Mouse (Mus musculus): ENCODE results near the gene Lce3f. TPM values are rescaled to one million over a fixed set of nuclear protein-coding genes. Genes with fewer than 3 reads are reported as not detected.

Gene Lce3f
- not detected for total RNA-seq (2021)
- long read RNA-seq, experiment 1 = 0 reads
- long read RNA-seq, experiment 2 = 0 reads

- no peak for DNase-seq
Observed at GRCm38 (mm10) chr3:92991926-92992325, at the start of gene Lce3f. TSS of gene Lce3f (plus strand) at chr3:92992226.

DNA sequence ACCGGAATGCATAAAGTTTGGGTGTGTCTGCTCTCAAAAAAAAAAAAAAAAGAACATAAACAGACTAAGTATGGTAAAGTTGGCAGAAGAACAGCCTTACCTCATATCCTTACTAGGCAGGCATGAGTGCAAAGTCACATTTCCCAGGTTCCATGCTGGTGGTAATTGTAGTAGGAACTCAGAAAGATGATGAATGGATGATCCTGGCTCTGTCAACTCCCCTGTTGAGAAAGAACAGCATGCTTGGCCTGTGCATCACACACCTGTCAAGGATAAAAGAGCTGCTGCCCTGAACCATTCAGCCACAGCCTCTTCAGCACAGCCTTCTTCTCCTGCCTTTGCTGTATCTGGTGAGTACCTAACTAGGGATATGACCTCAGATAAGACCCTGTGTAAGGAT, 47.8 kb upstream of the Lce3f start, which contains the start of gene Lce3c:
Lce3c (plus strand) TSS at position 301 of the 400 bp plus-strand sequence.
- no peak for DNase-seq

GRCm38 (mm10) chr3:92957090-92957489, 34.9 kb upstream of the Lce3f start, which contains the start of gene Lce3d:
TSS of gene Lce3d (plus strand) at chr3:92957390.
- no peak for DNase-seq

DNA sequence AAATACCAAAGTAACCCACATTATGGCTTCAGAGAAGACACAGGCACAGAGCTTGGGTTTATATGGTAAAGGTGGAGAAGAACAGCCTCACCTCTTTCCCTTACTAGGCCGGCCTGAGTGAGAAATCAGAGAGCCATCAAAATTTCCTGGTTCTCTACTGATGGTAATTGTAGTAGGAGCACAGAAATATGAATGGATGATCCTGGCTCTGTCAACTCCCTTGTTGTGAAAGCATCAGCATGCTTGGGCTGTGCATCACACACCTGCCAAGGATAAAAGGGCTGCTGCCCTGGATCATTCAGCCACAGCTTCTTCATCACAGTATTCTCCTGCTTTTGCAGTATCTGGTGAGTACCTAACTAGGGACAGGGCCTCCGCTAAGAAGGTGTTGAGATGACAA, 25.3 kb upstream of the Lce3f start, which contains the start of gene Lce3e:
Lce3e (plus strand) TSS at position 301 of the 400 bp plus-strand sequence.
- DNase-seq = no peak

GRCm38 (mm10) chr3:92978484-92978883, 13.5 kb upstream of the Lce3f start:
- no peak for DNase-seq

GRCm38 (mm10) chr3:92998691-92999090, 6.7 kb downstream of the Lce3f start:
- DNase-seq = peak; percentile 81

- no peak for DNase-seq
Observed at GRCm38 (mm10) chr3:93000621-93001020, 8.6 kb downstream of the Lce3f start.

DNA sequence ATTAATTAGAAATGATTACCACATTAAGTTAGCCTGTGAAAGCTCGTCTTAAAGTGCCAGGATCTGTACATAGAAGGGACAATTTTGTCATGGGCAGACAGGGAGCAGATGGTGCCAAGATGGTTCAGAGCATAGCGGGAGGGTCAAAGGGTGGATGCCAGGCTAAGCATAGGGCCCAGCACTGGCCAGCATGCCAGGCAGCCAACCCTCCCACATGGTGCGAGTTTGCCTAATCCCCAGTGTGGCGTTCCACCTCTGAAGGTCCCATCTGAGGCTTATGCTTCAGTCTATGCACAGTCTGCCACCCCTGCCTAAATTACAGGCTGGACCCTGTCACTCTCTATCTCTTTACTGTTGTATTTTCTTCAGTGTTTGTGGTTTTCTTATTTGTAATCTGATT, 10.8 kb downstream of the Lce3f start:
- no peak for DNase-seq

- DNase-seq = peak; percentile 18
Observed at GRCm38 (mm10) chr3:93014378-93014801, 22.4 kb downstream of the Lce3f start.

DNA sequence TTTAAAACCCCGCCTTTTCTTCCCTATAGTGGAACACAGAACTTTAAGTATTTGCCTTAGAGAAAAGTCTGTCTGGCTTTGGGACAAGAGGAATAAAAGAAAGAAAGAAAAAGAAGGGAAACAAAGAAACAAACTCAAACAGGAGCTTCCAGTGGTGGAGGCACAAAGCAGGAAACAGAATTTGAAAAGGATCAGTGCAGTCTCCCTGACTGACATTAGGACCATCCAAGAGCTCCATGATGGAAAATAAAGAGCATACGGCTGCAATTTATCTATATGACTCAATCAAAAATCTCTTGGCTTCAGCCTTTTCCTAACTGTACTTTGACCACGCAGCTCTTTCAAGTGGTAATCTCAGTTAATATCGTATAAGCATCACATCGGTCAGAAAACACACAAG, 22.8 kb downstream of the Lce3f start:
- no peak for DNase-seq

DNA sequence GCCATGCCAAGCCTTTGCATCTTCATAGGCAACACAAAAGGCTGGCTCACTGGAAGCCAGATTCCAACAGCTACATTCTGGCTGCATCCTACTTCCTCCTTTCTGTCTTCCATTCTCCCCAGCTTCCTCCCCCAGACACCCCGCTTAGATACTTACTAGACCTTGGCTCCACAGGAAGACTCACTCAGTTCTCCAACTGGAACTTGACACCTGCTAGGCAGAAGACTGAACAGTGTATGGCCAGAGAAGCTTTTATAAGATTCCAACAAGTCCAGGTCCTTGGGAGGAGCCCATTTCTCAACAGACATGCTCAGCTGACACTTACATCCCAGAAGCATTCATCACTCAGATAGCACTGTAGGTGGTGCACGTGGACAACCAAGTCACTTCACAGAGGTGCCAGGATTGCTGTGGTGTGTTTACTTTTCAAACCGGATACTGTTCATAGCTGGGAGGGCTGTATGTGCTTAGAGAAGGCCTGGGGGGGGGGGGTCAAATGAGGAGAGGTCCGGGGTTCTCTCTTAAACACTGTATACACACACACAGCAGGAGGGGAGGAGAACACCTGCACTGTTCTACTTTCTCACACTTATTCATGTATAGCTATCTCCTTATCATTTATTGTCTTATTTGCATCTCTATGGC, 23.6 kb downstream of the Lce3f start, which contains the start of gene Crct1:
Crct1 (minus strand) TSS at position 228 of the 645 bp plus-strand sequence.
- no peak for DNase-seq

DNA sequence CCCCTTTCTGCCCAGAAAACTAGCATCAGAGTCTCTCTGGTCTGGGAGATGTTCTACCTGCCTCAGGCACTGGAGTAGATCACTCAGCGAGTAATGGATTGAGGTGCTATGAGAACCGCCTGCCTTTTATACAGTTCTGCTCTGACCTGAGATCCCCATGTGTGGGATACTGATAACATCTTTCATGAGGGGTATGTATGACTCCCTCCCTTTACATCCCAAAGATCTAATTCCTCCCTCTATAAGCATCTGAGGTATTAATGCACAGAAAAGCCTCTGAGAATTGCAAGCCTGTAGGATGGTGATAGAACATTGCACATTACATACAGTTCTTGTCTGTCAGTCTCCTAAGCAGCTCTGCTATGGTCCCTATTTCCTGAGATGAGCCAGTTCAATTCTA, 26.9 kb downstream of the Lce3f start, which contains the start of gene Lce1m:
Lce1m (minus strand) TSS at position 101 of the 400 bp plus-strand sequence.
- no peak for DNase-seq

DNA sequence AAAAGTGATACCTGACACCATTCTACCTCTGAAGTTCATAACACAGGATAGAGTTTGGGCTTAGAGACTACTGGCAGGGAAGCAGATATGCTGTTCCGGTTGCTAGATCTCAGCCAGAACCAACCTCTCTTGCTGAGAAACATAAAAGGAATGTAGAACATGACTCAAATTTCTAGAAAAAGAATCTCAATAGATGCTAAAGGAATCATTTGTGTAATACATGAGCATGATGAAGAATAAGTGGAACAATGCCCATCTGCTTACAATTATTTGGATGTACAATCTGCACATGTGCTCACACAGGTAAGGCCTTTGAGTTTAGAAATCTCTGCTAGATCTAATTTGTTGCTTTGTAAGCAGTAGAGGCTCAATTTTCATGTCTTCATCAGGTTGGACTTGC, 29.1 kb downstream of the Lce3f start:
- no peak for DNase-seq

- DNase-seq = no peak
Observed at GRCm38 (mm10) chr3:93023411-93024184, 31.6 kb downstream of the Lce3f start.

DNA sequence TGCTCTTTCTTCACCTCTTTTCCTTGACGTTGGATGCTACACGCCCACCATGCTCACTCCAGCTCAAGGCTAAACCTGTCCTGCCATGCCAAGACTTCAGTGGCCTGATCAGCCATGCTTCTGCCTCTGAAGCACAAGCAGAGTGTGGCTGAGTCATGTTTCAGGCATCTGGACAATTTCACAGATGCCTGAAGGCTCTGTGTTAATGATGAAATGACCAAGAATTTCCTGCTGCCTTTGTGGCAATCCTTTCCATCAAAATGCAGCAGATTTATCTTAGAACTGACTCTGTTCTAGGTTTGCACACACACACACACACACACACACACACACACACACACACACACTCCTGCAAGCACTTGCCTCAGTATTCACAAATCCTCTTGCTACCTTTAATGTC, 33.5 kb downstream of the Lce3f start:
- DNase-seq = no peak

- DNase-seq = no peak
Observed at GRCm38 (mm10) chr3:93031450-93031849, 39.4 kb downstream of the Lce3f start.

Other genes with a start within 250 kb of the Lce3f start
- not detected for gene Lce1g, start 239.9 kb upstream of the Lce3f start, total RNA-seq (2021)
- not detected for gene Lce1h, start 227.2 kb upstream of the Lce3f start, total RNA-seq (2021)
- not detected for gene Lce1i, start 213.3 kb upstream of the Lce3f start, total RNA-seq (2021)
- gene Lce1j, start 201.7 kb upstream of the Lce3f start, total RNA-seq (2021) = not detected
- not detected for gene Lce1k, start 184.3 kb upstream of the Lce3f start, total RNA-seq (2021)
- not detected for gene Kprp, start 165.0 kb upstream of the Lce3f start, total RNA-seq (2021)
- not detected for gene Lce1l, start 140.9 kb upstream of the Lce3f start, total RNA-seq (2021)
- gene 2310050C09Rik, start 122.0 kb upstream of the Lce3f start, total RNA-seq (2021) = not detected
- gene Lce3a, start 66.0 kb upstream of the Lce3f start, total RNA-seq (2021) = not detected
- not detected for gene Lce3b, start 59.2 kb upstream of the Lce3f start, total RNA-seq (2021)
- not detected for gene Lce3c, start 47.7 kb upstream of the Lce3f start, total RNA-seq (2021)
- gene Lce3d, start 34.8 kb upstream of the Lce3f start, total RNA-seq (2021) = not detected
- not detected for gene Lce3e, start 25.2 kb upstream of the Lce3f start, total RNA-seq (2021)
- gene Crct1, start 23.5 kb downstream of the Lce3f start, total RNA-seq (2021) = not detected
- not detected for gene Lce1m, start 26.8 kb downstream of the Lce3f start, total RNA-seq (2021)
- not detected for gene Gm4858, start 76.6 kb downstream of the Lce3f start, total RNA-seq (2021)
- gene Crnn, start 152.6 kb downstream of the Lce3f start, total RNA-seq (2021) = not detected
- not detected for gene Flg2, start 205.1 kb downstream of the Lce3f start, total RNA-seq (2021)

All from gastrocnemius, postnatal 10 days (tissue).